Mouse (Mus musculus) left cerebral cortex, postnatal 14 days (tissue): ENCODE results near the gene Tctex1d4. TPM values are rescaled to one million over a fixed set of nuclear protein-coding genes. Genes with fewer than 3 reads are reported as not detected.

Source experiments
- DNase-seq, 2 experiments: peaks; one replicate each; pipeline ENCODE4 v3.0.0; 2021 to 2022; ENCODE audit warnings: low spot score in 2 of 2, mixed read lengths in 1 of 2
- intact Hi-C: fragments of 180-260 bp; cut with DNase I; formaldehyde crosslinking; loops from one replicate; pipeline ENCODE4 v1.15.1; 2025
- long read RNA-seq, 2 experiments: library from polyadenylated mRNA; stranded (forward); transcript quantifications; one replicate each; pipeline ENCODE4 v2.0.0; 2021
- total RNA-seq, 2 experiments: library from RNA; stranded (reverse); gene quantifications; 2 replicates each; pipeline ENCODE4 v1.2.3; 2021

Tctex1d4 gene
- total RNA-seq = not detected
- long read RNA-seq, experiment 1 = 0 reads
- long read RNA-seq, experiment 2 = 0 reads

DNA sequence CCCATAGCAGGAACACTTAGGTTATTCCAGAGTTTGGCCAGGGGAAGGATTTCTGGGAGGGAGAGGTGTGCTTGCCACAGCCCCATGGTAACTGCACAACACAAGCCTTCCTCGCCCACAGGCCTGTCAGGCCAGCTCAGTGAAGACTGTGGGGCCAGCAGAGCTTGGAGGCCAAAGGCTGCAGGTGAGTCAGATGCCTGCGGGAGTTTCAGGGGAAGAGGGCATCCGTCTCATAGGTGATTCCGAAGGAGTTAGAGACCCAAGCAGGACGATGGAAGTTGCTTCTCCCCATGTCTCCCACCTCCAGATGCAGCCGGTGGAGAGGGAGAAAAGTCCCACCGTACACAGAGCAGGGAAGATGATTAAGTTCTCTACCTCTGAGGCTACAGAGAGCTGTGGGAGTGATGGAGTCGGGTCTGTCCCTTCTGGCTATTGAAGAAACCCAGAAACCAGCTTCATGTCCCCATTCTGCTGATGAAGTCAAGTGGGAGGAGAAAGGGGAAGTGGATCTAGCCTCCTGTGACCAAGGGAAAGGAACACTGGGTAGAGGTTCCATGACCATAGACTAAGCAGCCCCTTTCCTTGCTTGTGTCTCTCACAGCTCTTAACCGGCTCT lies at the start of gene Tctex1d4:
Gene Tctex1d4 (plus strand): TSS at position 120 of the 616 bp plus-strand sequence.
- intact Hi-C loops = no loop called here
- DNase-seq = no peak

DNA sequence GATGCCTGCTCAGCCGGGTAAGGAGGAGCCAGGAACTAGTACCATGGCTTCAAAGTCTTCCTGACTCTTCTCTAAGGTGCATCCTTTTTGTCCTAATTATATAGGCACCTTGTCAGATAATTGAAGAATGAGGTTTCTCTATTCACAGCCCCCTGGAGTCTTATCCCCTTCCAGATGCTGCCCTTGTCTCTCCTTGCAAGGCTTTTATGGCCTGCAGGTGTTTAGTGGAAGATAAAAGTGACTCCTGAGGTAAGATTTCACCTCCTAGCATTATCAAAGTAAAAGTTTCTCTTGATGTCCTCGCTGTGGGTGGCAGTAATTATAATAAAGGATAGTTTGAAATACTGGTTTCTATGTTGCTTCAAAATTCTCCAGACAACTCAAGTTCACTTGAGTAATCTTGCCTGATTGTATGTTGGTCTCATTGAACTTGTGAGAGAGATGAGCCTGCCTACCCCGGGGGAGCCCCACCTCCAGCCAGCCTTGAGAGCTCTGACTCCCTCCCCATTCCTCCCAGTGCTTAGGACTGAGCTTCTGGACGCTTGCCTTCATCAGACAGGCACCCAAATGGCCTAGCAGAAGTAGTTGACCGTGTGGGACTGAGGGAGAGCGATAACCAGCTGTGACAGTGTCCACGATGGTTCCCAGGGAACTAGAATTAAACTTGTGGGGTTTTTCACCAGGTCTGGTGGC lies 38.5 kb upstream of the Tctex1d4 start:
- no peak for DNase-seq
- intact Hi-C loops = no loop called here

DNA sequence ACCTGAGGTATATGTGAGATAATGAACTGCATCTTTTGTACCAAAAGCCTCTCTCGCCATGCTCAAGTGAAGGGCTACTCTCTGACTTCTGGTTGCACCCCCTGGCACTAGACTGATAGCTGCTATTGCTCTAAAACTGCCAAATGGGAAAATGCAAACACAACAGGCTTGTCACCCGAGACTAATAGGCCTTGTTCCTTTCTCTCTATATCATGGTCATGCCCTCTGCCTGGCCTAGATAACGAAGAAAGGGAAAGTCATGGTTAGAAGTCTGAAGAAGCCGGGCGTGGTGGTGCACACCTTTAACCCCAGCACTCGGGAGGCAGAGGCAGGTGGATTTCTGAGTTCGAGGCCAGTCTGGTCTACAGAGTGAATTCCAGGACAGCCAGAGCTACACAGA lies 36.0 kb upstream of the Tctex1d4 start:
- intact Hi-C loops = no loop called here
- DNase-seq = no peak

DNA sequence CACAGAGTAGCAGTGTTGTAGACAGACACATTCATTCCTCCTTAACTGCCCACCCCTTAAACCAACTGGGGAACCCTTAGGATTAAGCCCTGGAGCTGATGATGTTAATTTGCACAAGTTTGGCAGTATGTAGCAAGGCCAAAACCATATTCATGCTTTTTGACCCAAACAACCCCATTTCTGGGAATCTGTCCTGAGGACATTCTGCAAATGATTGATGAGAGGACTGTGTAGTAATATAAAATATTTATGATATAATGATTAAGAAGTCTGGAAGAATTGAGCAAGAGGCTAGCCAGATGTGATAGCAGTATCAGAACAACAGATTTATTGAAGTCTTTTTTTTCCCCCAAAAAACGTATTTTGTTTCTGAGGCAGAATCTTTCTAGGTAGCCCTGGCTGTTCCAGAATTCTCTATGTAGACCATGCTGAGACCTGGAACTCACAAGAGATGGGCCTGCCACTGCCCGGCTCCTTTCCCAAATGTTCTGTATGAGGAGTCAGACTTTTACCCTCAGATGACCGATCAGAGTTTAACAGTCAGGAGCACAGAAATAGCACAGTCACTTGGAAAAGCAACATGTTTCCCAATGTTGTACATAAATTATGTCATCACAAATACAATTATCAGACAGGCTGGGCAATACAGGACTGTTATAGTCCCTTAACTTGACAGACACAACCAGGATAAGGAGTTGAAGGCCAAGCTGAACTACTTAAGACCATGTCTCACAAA lies 31.8 kb upstream of the Tctex1d4 start:
- intact Hi-C loops = no loop called here
- DNase-seq = no peak

DNA sequence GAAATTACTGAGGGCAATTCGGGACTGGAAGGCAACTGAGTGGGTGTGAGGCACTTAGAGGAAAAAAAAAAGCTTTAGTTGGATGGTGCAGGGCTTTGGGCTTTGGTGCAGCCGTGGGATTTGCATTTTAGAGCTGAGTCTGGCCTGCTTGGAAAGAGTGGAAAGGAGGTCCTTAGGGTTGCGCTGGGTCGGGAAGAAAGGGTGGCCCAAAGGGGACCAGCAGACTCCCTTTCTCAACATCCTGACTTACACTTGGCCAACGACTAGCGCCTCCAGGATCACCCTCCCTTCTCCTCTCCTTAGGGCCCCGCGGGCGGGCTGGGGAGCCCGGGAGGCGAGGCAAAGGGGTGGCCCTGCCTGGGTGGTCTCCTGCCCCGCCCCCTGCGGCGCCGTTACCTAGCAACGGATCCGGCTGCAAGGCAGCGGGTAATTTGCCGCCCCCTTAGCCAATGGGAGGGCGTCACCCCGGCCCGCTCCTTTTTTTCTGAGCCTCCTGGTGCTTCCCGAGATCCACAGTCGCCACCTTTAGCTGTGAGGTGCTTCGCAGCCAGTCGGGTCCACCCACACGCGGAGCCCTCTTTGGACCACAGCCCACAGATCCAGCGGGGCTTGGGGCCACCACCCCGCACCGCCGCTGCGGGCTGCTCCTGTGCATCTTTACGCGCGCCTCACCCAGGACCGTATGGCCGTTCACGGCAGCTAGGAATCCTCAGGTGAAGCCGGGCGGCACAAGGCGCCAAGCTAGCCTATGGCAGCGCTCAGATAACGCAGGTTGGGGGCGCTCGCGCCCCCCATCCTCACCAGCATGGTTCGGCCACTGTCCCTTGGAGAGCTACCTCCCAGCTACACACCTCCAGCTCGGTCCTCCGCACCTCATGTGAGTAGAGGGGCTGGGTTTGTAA lies 30.8 kb upstream of the Tctex1d4 start, which contains the start of gene Ptch2:
Gene Ptch2 (plus strand): TSS at position 525 of the 902 bp plus-strand sequence.
- peak; percentile 52 to 65 for DNase-seq
- intact Hi-C loops = no loop called here

DNA sequence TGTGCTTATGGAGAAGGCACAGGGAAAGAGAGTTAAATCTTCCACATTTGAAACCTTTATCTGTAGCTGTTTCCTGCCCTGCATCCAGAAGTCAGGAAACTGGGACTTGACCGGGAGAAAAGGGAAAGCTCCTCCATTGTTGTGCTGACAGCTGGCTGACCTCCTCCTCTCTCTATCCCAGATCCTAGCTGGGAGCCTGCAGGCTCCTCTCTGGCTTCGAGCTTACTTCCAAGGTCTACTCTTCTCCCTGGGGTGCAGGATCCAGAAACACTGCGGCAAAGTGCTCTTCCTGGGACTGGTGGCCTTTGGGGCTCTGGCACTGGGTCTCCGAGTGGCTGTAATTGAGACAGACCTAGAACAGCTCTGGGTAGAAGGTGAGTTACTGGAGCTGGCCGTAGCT lies 29.9 kb upstream of the Tctex1d4 start:
- intact Hi-C loops = no loop called here
- DNase-seq = no peak

DNA sequence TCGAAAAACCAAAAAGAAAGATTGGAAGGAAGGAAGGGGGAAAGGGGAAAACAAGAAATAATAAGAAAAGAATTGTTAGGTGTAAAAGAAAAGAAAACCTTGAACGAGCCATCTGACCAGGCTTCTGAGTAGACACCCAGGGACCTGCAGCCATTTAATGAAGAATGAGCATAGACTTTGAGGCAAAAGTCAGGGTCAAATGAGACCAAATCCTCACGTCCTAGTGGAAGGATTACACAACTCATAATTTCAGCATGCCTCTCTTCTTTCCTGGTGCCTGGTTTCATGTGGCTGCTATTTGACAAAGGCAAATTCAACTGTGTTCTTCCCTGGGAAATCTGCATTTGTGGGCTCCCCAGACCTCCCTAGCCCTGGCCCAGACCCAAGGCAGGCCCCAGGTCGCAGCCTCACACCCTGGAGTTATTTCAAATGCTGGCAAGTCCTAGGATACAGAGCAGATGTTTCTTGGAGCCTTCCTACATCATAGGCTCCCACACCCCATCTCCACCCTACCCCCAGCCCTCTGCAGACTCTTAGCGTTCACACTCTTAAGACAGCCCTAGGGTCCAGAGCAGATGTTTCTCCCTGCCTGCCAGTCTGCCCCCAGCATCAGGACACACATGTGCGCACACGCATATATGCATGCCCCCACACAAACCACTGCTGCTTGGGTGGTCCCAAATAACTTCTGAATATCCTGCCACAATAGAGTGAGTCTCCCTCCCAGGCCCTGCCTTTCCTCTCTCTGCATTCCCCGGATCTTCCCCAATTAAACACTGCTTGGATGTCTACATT lies 28.4 kb upstream of the Tctex1d4 start:
- intact Hi-C loops = no loop called here
- DNase-seq = no peak

DNA sequence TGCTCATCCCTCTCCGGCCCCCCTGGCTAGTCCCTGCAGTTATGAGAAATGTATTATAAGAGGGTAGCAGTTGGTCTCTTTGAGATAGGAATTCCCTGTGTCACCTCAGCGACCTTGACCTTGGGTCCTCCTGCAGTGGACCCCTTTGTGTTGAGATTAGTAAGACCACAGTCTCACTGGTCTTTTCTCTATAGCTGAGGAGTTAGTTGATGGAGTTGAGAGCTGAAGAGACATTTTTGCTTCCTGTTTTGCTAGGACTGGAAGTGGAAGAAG lies 27.9 kb upstream of the Tctex1d4 start:
- DNase-seq = no peak
- intact Hi-C loops = no loop called here

DNA sequence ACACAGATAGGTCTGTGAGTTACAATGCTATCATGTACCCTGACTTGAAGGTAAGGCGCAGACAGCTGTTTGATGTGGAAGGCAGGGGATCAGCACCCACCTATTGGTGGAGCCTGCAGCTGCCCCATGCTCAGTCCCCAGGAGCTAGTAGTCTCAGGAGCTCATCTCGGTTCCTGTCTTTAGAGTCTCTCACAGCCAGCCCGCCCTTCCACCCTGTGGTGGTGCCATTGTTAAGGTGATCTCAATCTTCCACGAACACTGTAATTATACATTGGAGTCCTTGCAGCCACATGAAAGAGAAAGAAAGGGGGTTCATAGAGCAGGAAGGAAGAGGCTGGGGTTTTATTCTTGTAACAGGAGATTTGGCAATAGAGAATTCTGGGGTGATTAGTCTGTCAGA lies 26.6 kb upstream of the Tctex1d4 start:
- intact Hi-C loops = no loop called here
- no peak for DNase-seq

DNA sequence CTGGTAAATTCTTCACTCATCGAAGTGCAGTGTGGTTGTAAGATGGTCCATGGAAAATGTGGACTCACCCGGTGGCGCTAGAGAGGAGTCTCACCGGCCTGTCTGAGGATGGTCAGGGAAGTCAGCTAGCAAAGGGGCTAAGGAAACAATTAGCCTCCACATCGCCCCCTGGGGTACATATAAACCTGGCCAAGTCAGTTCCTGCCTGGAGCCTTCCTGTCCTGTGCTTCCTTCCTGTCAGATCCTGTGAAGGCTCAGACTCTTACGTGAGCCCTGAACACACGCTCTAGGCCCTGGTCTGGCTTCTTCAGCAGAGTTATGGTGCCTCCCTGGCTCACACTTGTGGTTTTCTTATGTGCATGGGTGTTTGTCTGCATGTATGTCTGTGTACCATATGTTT lies 25.4 kb upstream of the Tctex1d4 start:
- intact Hi-C loops = no loop called here
- DNase-seq = no peak

DNA sequence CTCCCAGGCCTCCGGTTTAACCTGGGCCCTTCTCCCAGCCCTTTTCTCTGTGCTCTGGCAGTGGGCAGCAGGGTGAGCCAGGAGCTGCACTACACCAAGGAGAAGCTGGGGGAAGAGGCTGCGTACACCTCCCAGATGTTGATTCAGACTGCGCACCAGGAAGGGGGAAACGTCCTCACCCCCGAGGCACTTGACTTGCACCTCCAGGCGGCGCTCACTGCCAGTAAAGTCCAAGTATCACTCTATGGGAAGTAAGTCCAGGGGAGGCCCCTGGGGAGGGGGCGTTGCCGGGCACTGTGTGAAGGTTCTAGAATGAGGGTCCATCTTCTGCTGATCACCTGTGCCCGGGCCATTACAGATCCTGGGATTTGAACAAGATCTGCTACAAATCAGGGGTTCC lies 21.9 kb upstream of the Tctex1d4 start:
- intact Hi-C loops = no loop called here
- no peak for DNase-seq

DNA sequence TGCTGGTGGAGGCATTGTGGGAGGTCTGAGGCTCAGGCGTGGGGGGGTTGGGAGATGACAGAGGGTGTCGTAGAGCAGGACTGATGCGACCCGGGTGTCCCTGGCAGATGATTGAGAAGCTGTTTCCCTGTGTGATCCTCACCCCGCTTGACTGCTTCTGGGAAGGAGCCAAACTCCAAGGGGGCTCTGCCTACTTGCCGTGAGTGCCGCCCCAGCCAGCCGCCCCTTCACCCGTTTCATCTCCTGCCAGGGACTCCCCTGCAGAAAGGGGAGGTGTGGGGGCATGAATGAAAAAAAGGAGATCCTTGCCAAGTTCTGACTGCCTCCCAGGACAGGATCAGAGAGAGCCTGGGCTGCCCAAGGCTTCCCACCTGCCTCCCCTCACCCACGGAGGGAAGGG lies 21.5 kb upstream of the Tctex1d4 start:
- intact Hi-C loops = no loop called here
- DNase-seq = no peak

DNA sequence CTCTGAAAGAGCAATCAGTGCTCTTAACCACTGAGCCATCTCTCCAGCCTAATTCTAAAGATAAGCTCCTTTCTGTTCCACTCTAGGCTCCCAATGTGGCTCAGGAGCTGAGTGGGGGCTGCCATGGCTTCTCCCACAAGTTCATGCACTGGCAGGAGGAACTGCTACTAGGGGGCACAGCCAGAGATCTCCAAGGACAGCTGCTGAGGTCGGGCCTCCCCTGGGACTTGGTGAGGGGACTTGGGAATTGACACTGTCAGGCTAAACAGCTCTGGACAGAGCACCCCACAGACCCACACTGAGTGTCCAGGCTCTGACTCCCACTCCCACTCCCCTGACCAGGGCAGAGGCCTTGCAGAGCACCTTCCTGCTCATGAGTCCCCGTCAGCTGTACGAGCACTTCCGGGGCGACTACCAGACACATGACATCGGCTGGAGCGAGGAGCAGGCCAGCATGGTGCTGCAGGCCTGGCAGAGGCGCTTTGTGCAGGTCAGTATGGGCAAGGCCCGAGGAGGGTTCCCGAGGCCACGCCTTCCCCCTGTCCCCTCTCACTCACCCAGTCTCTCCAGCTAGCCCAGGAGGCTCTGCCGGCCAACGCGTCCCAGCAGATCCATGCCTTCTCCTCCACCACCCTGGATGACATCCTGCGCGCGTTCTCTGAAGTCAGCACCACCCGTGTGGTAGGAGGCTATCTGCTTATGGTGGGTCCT lies 18.6 kb upstream of the Tctex1d4 start:
- DNase-seq = no peak
- intact Hi-C loops = no loop called here

DNA sequence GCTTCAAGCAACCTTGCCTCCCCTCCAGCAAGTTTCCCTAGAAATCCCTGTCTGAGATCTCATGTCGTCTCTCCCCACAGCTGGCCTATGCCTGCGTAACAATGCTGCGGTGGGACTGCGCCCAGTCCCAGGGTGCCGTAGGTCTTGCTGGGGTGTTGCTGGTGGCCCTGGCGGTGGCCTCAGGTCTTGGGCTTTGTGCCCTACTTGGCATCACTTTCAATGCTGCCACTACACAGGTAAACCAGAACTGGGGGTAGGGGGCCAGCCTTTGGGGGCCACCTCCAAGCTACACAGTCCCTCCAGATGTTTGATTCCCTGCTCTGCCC lies 18.1 kb upstream of the Tctex1d4 start:
- intact Hi-C loops = no loop called here
- no peak for DNase-seq

DNA sequence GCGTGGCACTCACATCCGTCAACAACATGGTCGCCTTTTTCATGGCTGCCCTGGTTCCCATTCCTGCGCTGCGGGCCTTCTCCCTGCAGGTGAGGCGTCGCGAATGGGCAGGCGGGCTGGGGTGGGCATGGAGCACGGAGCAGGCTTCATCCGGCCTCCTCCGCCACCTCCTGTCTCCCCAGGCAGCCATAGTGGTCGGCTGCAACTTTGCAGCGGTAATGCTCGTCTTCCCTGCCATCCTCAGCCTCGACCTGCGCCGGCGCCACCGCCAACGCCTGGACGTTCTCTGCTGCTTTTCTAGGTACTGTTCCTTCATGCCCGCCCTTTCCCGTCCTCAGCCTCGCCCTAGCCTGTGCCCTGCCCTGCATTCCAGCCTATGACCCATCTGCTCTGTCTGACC lies 17.3 kb upstream of the Tctex1d4 start:
- DNase-seq = no peak
- intact Hi-C loops = no loop called here

DNA sequence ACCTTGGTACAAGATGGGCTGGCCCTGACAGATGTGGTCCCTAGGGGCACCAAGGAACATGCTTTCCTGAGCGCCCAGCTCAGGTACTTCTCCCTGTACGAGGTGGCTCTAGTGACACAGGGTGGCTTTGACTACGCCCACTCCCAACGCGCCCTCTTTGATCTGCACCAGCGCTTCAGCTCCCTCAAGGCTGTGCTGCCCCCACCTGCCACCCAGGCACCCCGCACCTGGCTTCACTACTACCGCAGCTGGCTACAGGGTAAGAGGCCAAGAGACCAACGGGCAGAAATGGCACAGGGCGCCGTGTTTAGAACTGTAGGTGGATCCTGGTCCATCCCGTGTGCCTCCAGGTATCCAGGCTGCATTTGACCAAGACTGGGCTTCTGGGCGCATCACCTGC lies 16.3 kb upstream of the Tctex1d4 start:
- intact Hi-C loops = no loop called here

DNA sequence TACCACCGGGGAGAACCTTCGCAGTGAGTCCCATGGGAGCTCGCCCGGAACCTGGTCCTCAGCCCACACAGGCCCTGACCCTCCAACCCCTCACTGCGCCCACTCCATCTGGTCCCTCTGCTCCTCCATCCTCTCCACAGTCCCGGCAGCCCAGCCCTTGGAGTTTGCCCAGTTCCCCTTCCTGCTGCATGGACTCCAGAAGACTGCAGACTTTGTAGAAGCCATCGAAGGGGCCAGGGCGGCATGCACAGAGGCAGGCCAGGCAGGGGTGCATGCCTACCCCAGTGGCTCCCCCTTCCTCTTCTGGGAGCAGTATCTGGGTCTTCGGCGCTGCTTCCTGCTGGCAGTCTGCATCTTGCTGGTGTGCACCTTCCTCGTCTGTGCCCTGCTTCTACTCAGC lies 15.6 kb upstream of the Tctex1d4 start:
- DNase-seq = no peak
- intact Hi-C loops = no loop called here

More for the DNA sequence above, 16.3 kb upstream of the Tctex1d4 start:
- DNase-seq = no peak

DNA sequence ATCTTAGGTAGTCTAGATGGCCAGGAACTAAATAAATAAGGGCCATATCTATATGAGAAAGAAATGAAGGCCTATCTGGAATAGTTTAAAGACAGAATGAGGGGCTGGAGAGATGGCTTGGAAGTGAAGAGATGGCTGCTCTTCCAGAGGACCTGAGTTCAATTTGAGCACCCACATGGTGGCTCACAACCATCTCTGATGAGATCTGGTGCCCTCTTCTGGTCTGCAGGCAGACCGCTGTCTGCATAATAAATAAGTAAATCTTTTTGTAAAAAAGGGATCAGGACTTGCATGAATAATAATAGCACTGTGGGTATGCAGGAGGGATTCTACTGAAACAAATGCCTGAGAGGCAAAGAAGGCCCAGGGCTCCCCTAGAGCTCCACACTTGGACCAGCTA lies 13.4 kb upstream of the Tctex1d4 start:
- DNase-seq = no peak

DNA sequence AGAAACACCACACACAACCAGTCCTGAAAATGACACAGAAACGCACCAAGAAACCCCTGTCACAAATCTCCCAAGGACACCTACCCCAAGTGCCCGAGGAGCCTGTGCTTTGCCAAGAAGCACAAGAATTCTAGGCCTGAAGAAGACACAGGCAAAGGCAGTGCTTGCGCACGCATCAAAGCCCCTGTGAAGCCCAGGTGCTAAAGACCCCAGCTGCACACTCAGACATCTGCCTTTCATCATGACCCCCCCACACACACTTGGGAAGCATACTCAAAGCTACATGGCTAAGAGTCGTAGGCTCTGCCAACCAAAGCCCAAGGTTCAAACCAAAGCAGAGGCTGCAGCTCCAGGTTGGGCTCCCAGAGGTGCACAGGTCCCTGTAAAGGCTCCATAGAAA lies 11.0 kb upstream of the Tctex1d4 start:
- no peak for DNase-seq
- intact Hi-C loops = no loop called here

More for the DNA sequence above, 13.4 kb upstream of the Tctex1d4 start:
- intact Hi-C loops = no loop called here
